Mouse (Mus musculus) telencephalon, adult 2 months (tissue): ENCODE data around the gene Hrh2.
A peak's percentile ranks its signal among the peaks of the same experiment; 100 is the strongest.

Source experiments
- DNase-seq: peaks from one replicate; pipeline ENCODE4 v3.0.0-alpha.2; 2011; ENCODE audit warnings: low read depth, low spot score

The Hrh2 gene

GRCm38 (mm10) chr13:54215777-54216316, 23.9 kb downstream of the Hrh2 start:
- no peak for DNase-seq

GRCm38 (mm10) chr13:54218341-54218740, 26.4 kb downstream of the Hrh2 start:
- DNase-seq, result peak; percentile 78

DNA sequence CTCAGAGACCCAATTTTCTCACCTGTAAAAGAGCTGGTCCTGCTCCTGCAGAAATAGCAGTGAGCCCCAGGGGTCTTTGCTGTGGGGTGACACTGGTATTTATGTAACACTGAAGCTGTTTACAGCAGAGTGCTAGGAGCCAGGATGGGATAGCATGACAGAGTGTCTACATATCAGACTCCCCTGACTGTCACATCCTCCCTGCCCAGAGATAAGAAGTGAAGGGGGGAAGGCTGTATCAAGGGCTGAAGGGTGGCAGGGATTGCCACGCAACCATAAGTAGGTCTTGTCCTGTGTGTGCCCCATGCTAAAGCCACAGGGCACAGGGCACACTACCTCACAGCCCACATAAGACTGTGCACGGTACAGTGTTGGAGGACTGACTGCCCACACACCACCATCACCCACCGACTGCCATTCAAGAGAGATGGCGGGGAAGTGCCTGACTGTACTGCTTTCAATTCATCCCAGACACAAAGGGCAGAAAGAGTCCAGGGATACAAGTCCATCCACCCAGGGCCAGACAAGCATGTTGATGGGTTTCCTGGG, 29.8 kb downstream of the Hrh2 start:
- DNase-seq, result no peak

DNA sequence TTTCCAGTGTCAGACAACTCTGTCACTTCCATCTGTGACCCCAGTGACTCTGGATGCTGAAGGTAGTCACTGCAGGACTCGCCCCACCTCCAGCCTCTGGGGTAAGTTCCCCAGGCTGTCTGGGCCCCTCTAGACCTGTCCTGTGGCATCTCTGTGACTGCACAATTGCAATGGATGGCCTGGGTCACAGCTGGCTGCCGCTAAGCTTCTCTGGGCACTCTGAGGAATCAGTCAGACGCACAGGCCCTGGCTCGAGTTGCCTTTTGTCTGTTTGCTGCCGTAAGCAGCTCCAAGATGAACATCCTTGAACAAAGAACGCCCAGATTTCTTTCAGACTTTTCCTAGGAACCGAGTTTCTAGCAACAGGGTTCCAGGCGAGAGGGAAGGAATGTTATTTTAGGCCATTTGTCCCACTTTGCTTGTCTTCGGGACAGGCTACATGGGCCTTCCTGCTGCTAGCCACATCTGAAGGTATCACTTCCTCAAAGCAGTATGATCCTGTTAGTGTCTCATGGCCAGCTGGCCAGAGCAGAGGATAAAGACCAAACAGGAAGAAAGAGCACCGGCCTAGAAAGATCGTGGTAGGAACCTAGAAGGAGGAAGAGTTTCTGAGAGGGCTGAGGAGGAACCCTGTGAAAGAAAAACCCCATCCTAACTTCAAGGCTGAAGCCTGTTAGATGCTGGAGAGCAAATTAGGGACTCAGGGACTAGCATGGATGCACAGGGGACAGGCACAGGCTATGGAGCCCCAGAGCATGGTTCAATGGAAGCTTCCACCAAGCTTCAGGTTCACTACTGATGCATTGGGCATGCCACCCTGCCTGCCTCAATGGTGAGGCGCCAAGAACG, 31.2 kb downstream of the Hrh2 start:
- no peak for DNase-seq

DNA sequence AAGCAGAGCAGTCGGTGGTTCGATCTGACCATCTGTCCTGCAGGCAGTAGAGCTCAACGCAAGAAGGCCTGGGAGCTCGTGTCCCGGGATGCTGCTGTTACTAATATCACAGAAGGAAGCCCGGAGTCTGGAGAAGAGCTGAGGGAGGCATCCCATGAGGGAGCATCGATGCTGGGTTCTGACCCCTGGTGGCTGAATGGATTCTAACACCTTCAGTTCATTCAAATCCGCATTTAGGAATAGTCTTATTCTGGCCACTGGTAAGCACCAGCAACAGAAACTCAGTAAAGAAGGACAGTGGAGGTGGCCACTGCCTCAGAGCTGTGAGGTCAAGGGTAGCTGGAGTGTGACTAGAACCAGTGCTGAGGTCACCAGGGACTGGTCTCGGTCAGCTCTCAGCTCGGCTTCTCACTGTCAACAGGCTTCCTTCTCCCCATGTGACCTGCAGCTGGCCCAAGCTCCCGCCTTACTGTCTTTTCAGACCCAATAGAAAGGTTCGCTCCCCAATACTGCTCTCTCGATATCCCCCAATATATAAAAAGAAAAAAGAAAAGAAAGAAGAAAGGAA, 36.1 kb downstream of the Hrh2 start:
- DNase-seq, result no peak

DNA sequence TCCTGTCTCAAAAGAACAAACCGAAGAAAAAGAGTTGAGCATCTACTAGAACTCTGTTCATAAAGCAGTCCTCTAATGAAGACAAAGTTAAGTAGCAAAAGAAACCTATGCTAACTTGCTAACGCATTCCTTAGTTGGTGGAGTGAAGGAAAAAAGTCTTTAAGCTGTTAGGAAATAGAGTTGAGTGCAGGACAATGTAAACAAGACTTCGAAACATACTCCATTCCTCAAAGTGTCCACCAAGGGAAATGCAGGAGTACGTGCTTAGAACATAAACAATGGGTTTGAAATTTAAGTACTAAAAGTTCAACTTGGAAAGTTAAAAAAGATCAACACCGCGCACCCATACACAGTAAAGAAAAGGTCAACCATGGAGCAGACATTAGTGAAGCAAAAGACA, 38.2 kb downstream of the Hrh2 start:
- DNase-seq, result no peak

- DNase-seq, result no peak
Measured at GRCm38 (mm10) chr13:54231868-54232267, 39.9 kb downstream of the Hrh2 start.

DNA sequence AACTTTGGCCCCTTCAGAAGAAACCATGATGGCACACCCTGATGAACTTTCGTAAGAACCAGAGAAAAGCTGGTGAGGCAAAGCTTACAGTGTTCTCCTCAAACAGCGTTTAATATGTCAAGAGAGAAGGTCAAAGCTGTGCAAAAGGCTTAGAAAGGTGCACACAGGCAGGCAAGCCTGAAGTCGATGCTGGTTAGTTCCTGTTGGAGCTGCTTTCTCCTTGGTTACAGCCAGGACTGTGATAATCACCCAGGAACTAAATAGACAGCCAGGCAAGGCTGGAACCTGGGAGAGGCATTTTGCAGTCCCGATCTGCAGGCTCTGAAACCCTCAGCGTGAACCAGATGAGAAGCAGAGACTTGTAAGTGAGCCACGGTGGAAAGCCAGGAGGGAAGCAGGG, 45.6 kb downstream of the Hrh2 start:
- DNase-seq, result no peak

- no peak for DNase-seq
Measured at GRCm38 (mm10) chr13:54238585-54239323, 46.8 kb downstream of the Hrh2 start.

GRCm38 (mm10) chr13:54242380-54242779, 50.5 kb downstream of the Hrh2 start:
- no peak for DNase-seq

DNA sequence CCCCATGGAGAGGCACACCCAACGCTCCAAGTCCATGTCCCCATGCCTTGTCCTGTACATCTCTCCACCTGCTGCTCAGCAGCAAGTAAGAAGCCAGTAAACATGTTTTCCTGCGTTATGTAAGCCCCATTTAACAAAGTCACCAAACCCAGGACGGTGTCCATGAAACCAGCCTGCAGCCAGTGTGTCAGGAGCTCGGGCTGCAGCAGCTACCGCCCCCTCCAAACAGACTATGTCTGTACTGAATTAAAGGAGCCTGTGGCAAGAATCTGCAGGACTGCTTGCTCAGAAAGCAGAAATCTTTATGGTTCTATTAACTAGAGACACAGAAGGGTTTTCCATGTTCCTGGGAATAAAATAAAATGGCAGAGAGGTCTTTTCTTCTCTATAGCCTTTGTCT, 53.3 kb downstream of the Hrh2 start:
- no peak for DNase-seq

- DNase-seq, result peak; percentile 82
Measured at GRCm38 (mm10) chr13:54247545-54247944, 55.6 kb downstream of the Hrh2 start.

DNA sequence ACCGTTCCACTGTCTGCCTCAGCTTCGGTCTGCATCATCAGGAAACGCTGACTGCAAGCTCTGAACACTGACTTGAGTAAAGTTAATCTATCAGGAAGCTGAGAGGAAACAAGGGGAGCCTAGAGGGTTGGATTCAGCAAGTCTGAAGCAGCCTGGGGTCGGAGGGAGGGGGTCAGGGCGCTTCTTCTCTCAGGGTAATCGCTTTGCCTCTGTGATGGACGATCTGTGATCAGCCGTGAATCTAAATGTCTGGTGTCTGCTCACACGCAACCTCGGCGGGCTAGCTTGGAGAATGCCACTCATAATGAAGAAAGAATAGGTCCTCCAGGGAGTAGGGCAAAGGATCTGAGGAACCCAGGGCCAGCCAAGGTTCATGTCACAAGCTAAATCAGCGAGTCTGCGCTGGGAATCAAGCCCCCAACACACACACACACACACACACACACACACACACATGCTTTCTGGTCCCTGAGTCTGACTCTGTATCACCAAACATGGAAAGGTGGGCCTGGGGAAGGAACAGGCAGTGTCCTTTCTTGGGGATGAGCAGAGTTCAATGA, 56.6 kb downstream of the Hrh2 start:
- DNase-seq, result no peak

- no peak for DNase-seq
Measured at GRCm38 (mm10) chr13:54249007-54249406, 57.1 kb downstream of the Hrh2 start.

GRCm38 (mm10) chr13:54250346-54250745, 58.4 kb downstream of the Hrh2 start:
- DNase-seq, result no peak

DNA sequence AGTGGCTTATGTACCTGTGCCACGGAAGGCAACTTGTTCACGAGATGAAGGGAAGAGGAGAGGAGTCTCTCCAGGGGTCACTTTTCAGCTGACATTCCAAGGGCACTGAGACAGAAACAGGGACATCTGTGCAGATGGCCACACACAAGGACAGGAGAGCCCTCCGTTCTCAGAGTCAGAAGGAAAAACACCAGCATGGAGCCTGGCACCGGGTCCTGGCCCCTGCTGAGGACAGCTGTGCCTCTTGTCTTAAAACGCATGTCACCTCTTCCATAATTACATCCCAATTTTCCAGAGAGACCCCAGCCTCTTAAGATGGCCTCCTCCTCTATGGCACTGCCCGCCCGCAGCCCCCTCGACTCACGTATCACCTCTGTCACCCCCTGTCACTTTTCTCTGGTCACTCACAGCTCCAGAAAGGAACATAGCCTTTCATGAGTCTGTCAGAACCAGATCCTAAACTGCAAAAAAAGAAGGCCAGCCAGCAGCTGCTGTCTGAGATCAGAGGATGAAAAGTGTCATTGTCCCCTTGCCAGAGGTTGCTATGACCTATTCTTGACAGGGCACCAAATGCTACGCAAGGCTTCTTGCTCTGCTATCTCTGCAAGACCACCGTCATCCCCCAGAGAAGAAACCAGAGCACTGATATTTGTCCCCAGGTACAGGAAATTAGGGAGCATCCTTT, 59.8 kb downstream of the Hrh2 start:
- DNase-seq, result no peak

DNA sequence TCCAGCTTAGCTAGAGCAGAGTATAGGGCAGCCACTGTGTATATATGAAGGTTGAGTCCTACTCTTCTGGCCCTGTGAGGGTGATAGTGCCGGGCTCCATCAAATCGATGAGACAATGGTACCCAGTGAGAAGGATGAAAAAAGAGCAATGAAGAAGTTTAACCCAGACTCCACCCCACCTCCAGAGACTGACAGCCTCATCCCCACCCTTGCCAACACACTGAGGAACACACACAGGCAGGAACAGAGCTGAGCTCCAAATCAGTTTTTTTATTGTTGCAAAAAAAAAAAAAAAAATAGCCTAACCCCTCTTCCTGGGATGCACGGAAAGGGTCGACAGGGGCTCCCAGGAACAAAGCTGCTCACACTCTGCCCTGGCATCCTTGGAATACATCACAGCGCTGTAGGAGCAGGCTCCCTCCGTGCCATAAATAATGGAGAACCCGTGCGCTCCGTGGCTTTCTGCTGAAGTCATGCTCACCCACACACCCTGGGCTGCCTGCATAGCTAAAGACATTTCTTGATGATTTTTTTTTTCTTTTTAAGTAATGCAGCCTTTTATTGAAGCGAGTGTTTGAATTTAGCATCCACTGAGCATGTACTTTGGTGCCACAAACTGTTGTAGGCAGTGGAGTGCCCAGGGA, 65.8 kb downstream of the Hrh2 start:
- peak; percentile 89 for DNase-seq

DNA sequence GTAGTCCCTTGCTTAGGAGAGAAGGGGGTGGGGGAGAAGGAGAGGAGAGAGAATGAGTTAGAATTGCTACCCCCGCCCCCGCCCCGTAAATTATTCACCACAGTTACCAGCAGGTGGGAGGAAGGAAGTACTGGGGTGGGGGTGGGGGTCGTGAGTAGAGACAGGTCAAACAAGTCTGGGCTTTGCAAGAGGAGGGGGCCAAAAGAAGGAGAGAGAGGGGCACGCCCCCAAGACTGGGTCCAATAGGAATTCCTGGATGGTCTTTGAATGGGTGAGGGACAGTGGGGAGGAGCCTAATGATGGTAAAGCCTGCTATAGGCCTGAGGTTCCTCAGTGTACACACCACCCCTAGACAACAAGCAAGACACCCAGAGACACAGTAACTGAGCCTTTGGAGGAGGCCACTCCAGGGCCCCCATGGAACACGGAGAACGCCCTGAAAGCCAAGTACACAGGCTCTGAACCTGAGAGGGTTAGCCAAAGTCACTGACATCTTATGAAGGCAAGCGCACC, 66.4 kb downstream of the Hrh2 start:
- no peak for DNase-seq

GRCm38 (mm10) chr13:54260318-54260717, 68.4 kb downstream of the Hrh2 start:
- peak; percentile 89 for DNase-seq

GRCm38 (mm10) chr13:54262741-54263510, 71.0 kb downstream of the Hrh2 start:
- DNase-seq, result no peak
